Mouse (Mus musculus): ENCODE measurements around the gene Casc3.
A peak's percentile ranks its signal among the peaks of the same experiment; 100 is the strongest.

Gene Casc3

DNA sequence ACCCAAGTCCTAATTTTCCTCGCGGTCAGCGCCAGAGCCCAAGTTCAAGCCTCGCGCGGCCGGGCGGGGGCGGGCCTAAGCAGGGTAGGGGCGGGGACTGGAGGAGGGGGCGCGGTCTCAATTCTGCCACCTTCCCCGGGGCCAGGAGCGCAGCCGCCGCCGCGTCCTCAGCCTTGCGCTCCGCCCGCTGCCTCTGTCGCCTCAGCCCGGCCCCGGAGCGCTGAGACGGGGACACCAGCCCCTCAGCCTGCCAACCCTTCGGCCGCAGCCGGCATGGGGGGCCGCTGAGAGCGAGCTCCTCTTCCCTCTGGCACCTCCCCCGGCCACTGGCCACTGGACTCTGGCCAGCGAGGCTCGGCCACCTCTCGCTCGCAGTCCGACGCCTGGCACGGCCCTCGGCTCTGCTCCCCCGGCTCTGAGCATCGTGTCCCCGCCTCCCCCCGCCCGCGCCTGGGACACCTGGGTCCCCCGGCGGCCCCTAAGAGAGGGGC, 32.0 kb downstream of the Casc3 start, which contains the start of gene Rapgefl1:
Gene Rapgefl1, plus strand, starts transcription at position 135 of the 491 bp plus-strand sequence.
- DNase-seq: peak; percentile 88

DNA sequence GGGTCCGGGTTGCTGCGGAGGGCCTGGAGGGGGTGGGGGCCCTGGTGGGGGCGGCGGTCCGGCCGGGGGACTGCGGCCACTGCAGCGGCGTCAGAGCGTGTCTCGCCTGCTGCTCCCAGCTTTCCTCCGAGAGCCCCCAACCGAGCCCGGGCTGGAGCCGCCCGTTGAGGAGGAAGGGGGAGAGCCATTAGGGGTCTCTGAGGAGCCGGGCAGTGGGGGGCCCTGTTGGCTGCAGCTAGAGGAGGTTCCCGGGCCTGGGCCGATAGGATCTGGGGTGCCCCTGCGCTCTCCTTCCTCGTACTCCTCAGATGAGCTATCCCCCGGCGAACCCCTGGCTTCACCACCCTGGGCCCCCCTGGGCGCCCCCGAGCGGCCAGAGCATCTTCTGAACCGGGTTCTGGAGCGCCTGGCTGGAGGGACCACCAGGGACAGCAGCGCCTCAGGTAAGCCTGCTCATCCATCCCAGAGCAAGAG, 32.6 kb downstream of the Casc3 start:
- DNase-seq: peak; percentile 61

DNA sequence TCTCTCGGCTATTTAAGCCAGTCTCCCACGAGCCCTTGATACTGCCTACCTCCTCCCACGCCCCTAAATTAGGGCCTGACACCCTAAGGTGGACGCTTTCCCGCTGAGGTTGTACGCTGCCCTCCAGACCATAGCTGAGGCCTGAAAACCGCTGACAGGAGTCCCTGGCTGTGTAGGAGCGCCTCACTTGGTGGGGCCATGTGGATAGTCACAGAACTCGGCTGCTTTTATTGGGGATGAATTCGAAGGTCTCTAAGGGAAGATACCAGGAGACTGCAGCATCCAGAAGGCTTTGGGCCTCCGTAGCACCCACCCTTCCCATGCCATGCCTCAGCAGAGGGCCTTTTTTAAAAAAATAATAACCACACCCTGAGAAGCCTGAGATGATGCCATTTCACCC, 33.2 kb downstream of the Casc3 start:
- no peak for DNase-seq

DNA sequence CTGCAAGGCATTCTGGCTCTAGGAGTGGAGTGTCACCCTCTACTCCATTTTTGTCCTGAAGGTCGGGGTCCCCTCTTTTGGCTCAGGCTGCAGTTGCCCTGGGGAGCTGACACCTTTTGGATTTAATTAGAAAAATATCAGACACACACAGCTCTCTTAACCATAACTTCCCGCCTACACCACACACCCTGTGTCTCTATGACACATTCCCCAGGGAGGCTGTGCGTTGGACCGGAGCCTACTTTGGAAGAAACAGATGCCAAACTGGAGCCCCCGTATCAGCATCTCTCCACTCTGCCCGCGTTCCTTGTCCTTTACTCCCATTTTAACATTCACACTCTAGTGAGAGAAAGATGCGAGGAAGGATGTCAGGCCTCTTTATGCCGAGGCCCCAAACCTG, 33.8 kb downstream of the Casc3 start:
- DNase-seq: no peak

DNA sequence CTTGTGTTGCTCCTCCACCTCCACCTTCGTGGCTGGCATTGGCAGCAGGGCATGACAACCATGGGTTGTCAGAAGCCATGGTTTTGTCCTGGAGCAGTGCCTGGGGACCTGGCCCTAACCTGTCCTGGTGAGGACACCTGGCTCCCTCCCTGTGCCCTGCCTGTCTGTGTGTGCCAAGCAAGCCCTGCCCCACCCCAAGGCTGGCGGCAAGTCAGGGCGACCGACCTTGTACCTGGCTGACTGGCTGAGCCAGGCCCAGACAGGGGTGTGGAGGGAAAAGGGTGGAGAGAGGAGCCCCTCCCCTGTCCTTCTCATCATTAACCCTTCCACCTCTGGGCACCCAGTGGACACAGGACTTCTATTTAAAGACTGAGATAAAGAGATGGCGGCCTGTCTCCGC, 34.7 kb downstream of the Casc3 start:
- DNase-seq: no peak

DNA sequence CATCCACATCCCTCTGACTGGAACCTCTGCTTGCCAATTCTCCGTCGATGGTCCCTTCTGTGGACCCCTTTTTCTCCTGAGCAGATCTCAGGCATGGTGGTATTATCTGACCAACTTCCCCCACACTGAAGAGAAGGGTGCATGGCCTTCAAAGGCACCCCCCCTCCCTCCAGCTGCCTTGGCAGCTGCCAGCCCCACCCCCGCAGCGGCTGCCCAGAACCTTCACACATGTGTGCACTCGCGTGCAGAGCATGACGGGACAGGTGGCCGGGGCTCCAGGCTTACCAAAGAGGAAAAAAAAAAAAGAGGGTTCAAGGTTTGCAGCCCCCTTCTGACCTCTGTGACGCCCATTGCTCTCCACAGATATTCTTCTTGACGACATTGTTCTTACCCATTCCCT, 35.2 kb downstream of the Casc3 start:
- peak; percentile 65 for DNase-seq

DNA sequence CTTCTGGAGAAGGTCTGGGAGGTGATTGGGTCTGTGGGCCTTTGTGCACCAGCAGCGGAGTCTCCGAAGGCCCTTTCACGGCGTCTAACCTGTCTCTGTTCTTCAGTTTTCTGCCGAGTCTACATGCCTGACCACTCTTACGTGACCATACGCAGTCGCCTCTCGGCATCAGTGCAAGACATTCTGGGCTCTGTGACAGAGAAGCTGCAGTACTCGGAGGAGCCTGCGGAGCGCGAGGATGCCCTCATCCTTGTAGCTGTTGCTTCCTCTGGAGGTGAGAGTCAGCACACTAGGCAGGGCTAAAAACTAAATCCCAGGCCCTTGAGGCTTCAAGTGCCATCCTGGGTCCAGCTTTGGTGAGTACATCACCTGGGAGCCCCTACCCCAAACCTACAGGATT, 41.3 kb downstream of the Casc3 start:
- no peak for DNase-seq

DNA sequence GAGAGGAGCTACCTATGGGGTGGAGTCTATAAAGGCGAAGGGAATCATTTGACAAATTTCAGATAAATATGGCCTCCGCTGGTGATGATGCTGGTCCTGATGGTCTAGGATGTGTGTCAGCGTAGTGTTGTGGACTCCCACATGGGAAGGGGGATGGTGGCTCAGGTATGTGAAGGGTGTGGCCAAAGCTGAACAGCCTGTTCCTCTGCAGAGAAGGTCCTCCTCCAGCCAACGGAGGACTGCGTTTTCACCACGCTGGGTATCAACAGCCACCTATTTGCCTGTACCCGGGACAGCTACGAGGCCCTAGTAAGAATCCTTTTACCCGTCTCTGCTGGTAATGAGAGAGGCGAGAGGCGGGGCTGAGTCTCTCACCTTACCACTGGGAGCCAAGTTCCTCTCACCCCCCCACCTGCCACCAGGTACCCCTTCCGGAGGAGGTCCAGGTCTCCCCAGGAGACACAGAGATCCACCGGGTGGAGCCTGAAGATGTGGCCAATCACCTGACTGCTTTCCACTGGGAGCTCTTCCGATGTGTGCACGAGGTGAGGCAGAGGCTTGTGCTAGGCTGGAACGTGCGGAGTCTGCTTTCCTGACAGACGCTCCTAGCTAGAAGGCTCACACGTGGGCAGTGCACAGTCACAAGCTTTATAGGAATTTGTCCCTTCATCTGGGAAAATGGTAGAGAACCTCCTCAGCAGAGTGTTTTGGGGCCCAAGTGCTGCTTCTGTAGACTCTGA, 42.3 kb downstream of the Casc3 start:
- DNase-seq: no peak

DNA sequence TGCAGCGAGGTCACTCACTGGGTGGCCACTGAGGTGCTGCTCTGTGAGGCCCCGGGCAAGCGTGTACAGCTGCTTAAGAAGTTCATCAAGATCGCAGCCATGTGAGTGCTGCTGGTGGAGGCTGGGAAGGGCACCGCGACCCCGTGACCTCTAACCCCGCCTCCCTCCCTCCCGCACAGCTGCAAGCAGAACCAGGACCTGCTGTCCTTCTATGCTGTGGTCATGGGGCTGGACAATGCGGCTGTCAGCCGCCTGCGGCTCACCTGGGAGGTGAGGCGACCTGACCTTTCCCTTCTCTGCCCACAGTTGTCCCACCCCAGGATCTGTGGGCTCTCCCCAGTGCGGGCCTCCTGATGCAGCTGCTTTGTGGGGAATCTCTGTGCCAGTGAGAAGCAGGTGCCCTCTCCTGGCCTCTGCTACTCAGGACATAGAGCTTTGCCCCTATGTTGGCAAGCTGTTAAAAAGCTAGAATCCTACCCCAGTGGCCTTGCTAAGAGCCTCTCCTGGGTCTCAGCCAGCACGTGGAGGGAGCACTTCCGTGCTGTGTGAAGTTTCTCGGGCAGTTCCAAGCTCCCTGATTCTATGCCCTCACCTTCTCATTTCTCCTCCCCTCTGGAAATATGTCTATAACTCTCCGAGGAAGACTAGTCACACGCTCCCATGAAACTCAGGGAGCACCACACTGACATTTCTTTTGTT, 44.6 kb downstream of the Casc3 start:
- no peak for DNase-seq

DNA sequence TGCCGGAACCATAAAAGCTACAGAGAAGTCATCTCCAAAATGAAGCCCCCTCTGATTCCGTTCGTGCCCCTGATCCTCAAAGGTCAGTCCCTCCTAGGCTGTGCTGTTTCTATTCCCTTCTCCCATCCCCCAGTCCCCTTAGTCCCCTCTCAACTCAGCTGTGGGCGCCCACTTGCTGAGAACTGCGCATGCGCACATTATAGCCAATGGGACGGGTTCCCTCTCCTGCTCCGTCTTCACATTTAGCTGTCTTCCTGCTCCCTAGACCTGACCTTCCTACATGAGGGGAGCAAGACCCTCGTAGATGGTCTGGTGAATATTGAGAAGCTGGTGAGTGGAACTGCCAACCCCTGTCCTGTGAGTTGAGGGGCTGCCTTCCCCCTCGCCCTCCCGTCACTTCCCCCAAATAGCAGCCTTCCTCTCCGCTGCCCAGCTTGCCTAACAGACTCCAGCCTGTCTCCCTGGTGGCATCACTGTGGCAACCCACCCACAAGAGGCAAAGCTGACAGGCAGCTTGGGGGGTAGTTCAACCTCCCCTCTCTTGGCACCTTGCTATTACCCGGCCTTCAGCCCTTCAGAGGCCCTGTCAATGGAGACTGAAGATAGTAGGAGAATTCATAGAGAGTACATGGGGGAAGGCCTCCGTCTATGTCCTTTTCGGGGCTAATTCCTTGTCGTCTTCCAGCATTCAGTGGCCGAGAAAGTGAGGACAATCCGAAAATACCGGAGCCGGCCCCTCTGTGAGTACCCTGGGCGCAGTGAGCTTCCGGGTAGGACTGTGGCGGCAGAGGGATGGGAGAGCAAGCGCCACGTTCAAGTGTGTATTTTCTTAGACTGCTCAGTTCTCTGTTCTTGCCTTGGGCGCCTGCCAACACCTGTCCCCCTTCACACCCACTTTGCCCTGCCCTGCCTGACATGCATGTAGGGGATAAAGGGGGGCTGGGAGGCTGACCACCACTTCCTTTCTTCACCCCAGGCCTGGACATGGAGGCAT, 45.7 kb downstream of the Casc3 start:
- no peak for DNase-seq

DNA sequence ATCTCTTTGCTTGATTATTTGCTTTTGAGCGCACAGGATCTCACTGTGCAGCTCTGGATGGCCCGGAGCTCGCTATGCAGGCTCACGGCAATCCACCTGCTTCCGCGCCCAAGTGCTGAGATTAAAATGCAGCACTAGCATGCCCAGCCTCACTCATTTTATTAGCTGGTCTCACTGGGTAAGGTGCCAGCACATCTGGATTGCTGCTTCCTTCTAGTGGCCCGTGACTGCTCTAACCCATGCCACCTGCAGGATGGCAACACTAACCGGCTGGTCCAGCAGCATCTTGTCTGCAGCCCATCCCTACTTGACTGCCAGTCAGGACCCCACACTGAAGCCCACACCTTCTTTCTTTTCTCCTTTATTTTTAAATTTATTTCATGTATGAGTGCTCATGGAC, 49.4 kb downstream of the Casc3 start:
- DNase-seq: peak; percentile 32

DNA sequence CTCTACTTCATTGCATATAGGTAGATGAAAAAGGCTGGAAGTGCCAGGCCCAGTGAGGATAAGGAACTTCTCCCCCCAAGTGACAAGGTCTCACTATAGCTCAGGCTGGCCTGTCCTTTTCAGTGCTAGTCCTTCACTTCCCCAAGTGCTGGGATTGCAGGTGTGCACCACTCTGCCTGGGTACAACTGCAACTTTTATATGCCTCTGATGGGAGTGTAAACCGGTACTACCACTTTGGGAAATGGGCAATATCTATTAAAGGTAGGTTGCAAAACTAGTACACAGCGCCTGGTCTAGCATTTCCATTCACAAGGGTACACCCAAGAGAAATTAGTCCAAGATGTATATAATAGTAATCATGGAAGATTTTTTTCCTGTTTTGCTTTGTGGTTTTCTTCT, 50.0 kb downstream of the Casc3 start:
- no peak for DNase-seq

DNA sequence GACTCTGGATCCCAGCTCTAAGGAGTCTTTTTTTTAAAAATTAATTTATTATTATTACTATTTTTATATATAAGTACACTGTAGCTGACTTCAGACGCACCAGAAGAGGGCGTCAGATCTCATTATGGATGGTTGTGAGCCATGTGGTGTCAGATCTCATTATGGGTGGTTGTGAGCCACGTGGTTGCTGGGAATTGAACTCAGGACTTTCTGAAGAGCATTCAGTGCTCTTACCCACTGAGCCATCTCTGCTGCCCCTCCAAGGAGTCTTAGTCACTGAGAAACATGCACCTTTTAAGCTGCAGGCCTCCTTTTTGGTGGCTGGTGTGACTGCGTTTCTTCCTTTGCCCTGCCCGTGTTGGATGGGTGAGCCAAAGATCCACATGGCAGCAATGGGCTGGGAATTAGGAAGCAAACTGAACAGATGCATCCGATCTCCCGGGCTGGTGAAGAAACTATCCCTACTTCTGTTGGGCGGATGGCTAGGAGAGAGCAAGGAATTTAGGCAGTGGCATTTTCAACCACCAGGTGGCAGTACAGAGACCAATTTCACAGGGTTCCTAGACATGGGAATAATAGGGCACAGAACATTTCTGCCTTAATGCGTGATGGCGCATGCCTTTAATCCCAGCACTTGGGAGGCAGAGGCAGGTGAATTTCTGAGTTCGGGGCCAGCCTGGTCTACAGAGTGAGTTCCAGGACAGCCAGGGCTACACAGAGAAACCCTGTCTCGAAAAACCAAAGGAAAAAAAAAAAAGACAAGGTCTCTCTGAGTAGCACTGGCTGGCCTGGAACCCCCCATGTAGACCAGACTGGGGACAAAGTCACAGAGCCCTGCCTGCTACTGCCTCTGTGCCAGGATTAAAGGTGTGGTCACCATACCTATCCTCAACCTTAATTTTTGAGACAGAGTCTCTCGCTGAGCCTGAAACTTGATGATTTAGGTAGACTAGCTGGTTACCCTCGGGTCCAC, 54.3 kb downstream of the Casc3 start:
- peak; percentile 85 for DNase-seq

DNA sequence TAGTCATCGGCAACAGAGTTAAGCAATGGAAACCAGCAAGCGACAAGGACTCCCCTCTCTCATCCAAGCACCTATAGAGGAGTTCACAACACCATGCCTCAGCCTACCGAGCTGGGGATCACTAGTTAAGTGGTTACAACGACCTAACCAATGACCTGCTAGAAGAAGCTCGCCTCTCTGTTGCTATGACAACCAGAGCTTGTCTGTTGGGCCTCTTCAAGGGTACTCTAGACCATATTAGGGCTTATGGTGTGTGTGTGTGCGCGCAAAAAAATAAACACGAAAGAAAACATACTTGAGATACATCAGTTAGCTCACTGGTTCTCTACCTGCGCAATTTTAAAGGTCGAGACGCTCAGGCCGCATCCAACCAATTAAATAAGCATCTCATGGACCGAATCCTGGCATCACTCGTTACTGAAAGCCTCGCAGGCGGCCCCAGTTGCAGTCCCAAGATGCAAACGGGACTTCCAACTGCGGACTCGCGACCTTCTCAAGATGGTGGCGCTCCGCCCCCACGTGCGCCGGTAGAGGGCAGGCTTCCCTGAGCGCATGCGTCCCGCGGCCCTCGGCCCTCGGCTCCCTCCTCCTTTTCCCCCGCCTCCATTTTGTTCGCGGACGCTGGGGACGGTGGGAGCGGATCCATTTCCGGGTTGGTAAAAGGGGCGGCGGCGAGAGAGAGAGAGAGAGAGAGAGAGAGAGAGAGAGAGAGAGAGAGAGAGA, 58.5 kb downstream of the Casc3 start, which contains the start of gene Wipf2:
Gene Wipf2, plus strand, starts transcription at position 611 of the 723 bp plus-strand sequence.
- DNase-seq: peak; percentile 97

DNA sequence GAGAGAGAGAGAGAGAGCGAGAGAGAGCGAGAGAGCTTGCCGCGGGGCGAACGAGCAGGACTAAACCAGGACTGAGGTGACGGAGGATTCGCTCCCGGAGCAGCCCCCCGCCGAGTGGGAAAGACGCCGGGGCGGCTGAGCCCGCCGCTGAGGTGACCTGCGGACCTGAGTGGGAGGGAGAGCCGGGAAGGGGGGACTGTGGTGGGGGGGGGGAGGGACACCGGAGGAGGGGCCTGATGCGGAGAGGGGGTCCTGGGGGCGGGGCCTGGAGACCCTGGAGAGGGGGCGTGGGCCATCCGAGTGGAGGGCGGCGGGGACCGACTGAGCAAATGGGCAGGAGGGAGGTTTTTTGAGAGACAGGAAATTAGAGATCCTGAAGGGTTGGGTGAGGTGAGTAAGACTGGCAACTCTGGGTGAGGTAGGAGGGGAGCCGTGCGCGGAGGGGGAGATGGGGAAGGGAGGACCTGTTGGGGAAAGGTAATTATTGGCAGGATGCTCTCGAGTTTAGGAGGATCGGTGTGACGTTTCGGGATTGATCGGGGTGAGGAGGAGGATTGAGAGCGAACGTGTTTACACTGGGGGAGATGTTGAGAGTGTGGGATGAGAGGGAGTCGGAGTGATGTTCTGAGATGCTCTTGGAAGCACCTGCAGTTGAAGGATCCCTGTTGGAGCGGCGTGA, 59.2 kb downstream of the Casc3 start:
- DNase-seq: peak; percentile 75

DNA sequence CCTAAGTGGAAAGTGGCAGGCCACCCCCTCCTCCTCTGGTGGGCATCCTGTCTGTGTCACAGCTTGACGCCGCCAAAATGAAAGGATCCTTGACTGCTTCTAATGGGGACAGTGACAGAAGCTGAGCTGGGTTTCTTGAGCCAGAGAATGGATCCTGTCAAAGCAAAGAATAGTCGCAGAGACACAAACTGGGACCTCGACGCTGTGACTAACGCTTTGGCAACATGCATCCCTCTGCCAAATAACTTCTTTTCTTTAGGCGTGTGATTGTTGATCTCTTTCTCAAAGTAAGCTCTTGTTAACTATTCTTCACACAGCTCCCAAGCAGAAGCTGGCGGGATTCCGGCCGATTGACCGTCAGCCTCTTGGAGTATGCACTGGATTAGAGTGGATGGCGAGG, 62.6 kb downstream of the Casc3 start:
- no peak for DNase-seq

DNA sequence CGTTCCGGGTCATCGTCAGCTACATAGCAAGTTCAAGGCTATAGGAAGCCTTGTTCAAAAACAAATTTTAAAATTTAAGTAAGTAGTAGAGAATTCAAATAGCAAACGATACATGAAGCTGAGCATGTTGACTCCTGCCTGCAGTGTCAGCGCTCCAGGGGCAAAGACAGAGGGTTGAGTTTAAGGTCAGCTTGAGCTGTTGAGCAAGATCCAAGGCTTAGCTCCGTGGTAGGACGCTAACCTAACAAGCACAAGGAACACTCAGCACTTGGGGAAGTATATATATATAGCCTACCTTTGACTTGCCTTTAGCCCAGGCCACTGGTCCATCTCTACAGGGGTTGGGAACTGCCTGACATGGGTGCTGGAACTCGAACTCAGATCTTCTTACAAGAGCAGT, 65.2 kb downstream of the Casc3 start:
- no peak for DNase-seq

DNA sequence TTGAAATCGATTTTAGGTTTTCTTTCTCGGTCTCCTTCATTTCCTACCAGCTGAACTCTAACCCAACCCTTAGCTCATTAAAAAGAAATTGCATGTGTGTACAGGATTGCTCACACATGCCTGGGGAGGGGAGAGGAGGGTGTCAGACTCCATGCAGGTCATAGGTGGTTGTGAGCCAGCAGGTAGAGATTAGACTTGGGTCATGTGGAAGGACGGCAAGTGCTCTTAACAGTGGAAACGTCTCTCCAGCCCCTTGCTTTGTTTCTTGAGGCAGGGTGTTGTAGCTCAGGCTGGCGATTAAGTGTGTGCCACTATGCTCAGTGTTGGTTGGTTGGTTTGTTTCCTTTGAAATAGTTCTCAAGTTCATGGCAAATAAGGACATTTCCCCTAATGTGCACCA, 66.1 kb downstream of the Casc3 start:
- DNase-seq: no peak

DNA sequence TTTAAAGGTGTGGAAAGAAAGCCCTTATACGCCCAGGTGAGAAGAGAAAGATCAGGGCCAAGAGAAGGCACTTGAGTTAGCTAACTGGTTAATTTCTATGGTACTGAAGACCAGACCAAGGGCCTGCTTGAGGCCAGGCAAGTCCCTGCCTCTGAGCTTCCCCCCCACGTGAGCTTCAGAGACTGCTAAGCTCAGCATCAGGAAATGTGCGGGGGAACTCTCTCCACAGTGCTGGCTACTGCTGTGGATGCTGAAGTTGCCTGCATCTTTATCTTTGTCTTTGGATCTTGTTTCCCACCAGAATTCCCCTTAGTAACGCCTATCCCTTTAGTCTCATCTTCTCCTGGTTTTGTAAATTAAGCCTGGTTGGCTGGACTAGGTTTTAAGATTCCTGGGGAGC, 66.7 kb downstream of the Casc3 start:
- DNase-seq: no peak

DNA sequence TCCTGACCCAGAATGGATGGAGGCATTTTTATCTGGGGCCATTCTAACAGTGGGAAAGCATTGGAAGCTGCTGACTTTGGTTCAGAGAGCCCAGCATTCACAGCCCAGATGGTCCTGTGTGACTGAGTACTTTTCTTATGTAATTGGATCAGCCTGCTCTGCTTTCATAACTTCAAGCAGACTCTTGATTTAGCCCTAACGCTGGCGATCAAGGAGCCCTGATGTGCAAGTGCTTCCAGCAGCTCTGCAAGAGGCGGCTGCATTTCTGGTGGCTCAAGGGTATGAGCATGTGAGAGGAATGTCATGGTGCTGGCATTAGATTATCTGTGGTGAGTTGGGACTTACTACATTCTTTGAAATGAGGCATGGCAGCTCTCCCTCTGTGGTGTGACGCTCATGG, 67.3 kb downstream of the Casc3 start:
- DNase-seq: no peak

All from thymus, postnatal 14 days (tissue).